Mouse (Mus musculus) thymus, postnatal 4 days (tissue): ENCODE measurements around the gene Gchfr.

Experiments used
- DNase-seq: peaks from one replicate; pipeline ENCODE4 v3.0.0; 2021

Gene Gchfr

GRCm38 (mm10) chr2:119173991-119174651 lies 6.5 kb downstream of the Gchfr start, which contains the start of gene Gm14137:
Gene Gm14137, plus strand, starts transcription at chr2:119174509.
- no peak for DNase-seq

GRCm38 (mm10) chr2:119174866-119175265 lies 7.3 kb downstream of the Gchfr start:
- no peak for DNase-seq

- DNase-seq = no peak
Observed at GRCm38 (mm10) chr2:119175614-119176013, 8.0 kb downstream of the Gchfr start.

GRCm38 (mm10) chr2:119176761-119177160 lies 9.2 kb downstream of the Gchfr start:
- DNase-seq = no peak

GRCm38 (mm10) chr2:119177384-119177939 lies 9.9 kb downstream of the Gchfr start:
- no peak for DNase-seq

GRCm38 (mm10) chr2:119182914-119183313 lies 15.3 kb downstream of the Gchfr start:
- no peak for DNase-seq

GRCm38 (mm10) chr2:119189029-119189710 lies 21.6 kb downstream of the Gchfr start:
- DNase-seq = peak; percentile 92

- DNase-seq = no peak
Observed at GRCm38 (mm10) chr2:119190969-119191368, 23.4 kb downstream of the Gchfr start.

GRCm38 (mm10) chr2:119194140-119194539 lies 26.6 kb downstream of the Gchfr start:
- no peak for DNase-seq

GRCm38 (mm10) chr2:119196316-119197108 lies 28.9 kb downstream of the Gchfr start:
- no peak for DNase-seq

GRCm38 (mm10) chr2:119197493-119197892 lies 29.9 kb downstream of the Gchfr start:
- DNase-seq = no peak

GRCm38 (mm10) chr2:119198049-119198448 lies 30.5 kb downstream of the Gchfr start:
- DNase-seq = no peak

GRCm38 (mm10) chr2:119198934-119199333 lies 31.4 kb downstream of the Gchfr start:
- no peak for DNase-seq

- no peak for DNase-seq
Observed at GRCm38 (mm10) chr2:119202914-119203453, 35.4 kb downstream of the Gchfr start.

- DNase-seq = no peak
Observed at GRCm38 (mm10) chr2:119203871-119204460, 36.4 kb downstream of the Gchfr start.

GRCm38 (mm10) chr2:119207961-119208343 lies 40.4 kb downstream of the Gchfr start:
- no peak for DNase-seq

- DNase-seq = peak; percentile 94
Observed at GRCm38 (mm10) chr2:119208344-119209175, 41.0 kb downstream of the Gchfr start, which contains the start of the genes Zfyve19 and Dnajc17. Gene Zfyve19, plus strand, starts transcription at chr2:119208617. Gene Dnajc17, minus strand, starts transcription at chr2:119208795.

GRCm38 (mm10) chr2:119209176-119209507 lies 41.6 kb downstream of the Gchfr start:
- no peak for DNase-seq
